Mouse (Mus musculus) lung, postnatal 0 days (tissue): ENCODE results near the gene Gzmd.

Experiments
- CTCF ChIP-seq: IDR thresholded peaks from 2 replicates; pipeline ENCODE4 v1.5.1; 2016; ENCODE audit warnings: antibody characterized with exemption, mild to moderate bottlenecking
- EP300 ChIP-seq: IDR thresholded peaks from 2 replicates; pipeline ENCODE4 v1.6.1; 2016; ENCODE audit warnings: antibody characterized with exemption, mild to moderate bottlenecking, control low read depth

DNA sequence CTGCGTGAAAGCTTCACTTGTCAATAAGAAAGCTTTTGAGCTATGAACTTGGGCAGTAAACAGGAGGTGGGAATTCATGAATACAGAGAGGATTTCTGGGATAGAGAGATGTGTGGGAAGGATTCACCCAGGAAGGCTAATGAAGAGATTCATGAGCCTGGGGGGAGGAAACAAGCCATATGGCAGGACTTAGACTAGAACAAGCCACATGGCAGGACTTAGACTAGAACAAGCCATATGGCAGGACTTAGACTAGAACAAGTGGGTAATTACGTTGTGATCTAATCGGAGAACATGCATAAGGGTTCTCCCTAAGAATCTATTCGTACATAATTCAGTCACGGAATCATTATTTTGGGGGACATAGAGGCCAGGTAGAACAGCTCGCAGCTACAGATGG lies 41.0 kb upstream of the Gzmd start:
- TF ChIP-seq CTCF = no peak
- no peak for TF ChIP-seq EP300
